Mouse (Mus musculus): ENCODE results near the gene Snrpc.

Snrpc gene

GRCm38 (mm10) chr17:27819521-27819970 lies 18.4 kb upstream of the Snrpc start:
- DNase-seq (ENCODE audit: low read depth, low spot score): peak; percentile 57

GRCm38 (mm10) chr17:27819971-27820567 lies 17.9 kb upstream of the Snrpc start:
- peak; percentile 43 for DNase-seq (ENCODE audit: low read depth, low spot score)

- peak; percentile 99 for DNase-seq (ENCODE audit: low read depth, low spot score)
Measured at GRCm38 (mm10) chr17:27820568-27821406, 17.2 kb upstream of the Snrpc start, which contains the start of gene D17Wsu92e. Gene D17Wsu92e, minus strand, starts transcription at chr17:27820648.

GRCm38 (mm10) chr17:27821407-27822338 lies 16.3 kb upstream of the Snrpc start:
- DNase-seq (ENCODE audit: low read depth, low spot score): no peak

GRCm38 (mm10) chr17:27823142-27823905 lies 14.6 kb upstream of the Snrpc start:
- DNase-seq (ENCODE audit: low read depth, low spot score): no peak

- DNase-seq (ENCODE audit: low read depth, low spot score): no peak
Measured at GRCm38 (mm10) chr17:27824941-27825340, 13.0 kb upstream of the Snrpc start.

GRCm38 (mm10) chr17:27825539-27825938 lies 12.4 kb upstream of the Snrpc start:
- DNase-seq (ENCODE audit: low read depth, low spot score): peak; percentile 39

- peak; percentile 89 for DNase-seq (ENCODE audit: low read depth, low spot score)
Measured at GRCm38 (mm10) chr17:27825984-27826905, 11.7 kb upstream of the Snrpc start.

GRCm38 (mm10) chr17:27826908-27827383 lies 11.0 kb upstream of the Snrpc start:
- DNase-seq (ENCODE audit: low read depth, low spot score): peak; percentile 77

- peak; percentile 21 for DNase-seq (ENCODE audit: low read depth, low spot score)
Measured at GRCm38 (mm10) chr17:27827511-27827910, 10.4 kb upstream of the Snrpc start.

GRCm38 (mm10) chr17:27830411-27830810 lies 7.5 kb upstream of the Snrpc start:
- DNase-seq (ENCODE audit: low read depth, low spot score): peak; percentile 58

GRCm38 (mm10) chr17:27839469-27840252 lies 1.7 kb downstream of the Snrpc start:
- DNase-seq (ENCODE audit: low read depth, low spot score): peak; percentile 98

GRCm38 (mm10) chr17:27848351-27848750 lies 10.4 kb downstream of the Snrpc start:
- no peak for DNase-seq (ENCODE audit: low read depth, low spot score)

GRCm38 (mm10) chr17:27851076-27851475 lies 13.1 kb downstream of the Snrpc start:
- no peak for DNase-seq (ENCODE audit: low read depth, low spot score)

- DNase-seq (ENCODE audit: low read depth, low spot score): peak; percentile 82
Measured at GRCm38 (mm10) chr17:27856265-27856797, 18.4 kb downstream of the Snrpc start, which contains the start of gene Uhrf1bp1. Gene Uhrf1bp1, plus strand, starts transcription at chr17:27856441.

GRCm38 (mm10) chr17:27856798-27857648 lies 19.1 kb downstream of the Snrpc start:
- DNase-seq (ENCODE audit: low read depth, low spot score): peak; percentile 55

- DNase-seq (ENCODE audit: low read depth, low spot score): no peak
Measured at GRCm38 (mm10) chr17:27857649-27858475, 19.9 kb downstream of the Snrpc start.

Data from R1 (cell line).